ENCODE assay signal across 10 mouse cellular contexts in the genomic region with DNA sequence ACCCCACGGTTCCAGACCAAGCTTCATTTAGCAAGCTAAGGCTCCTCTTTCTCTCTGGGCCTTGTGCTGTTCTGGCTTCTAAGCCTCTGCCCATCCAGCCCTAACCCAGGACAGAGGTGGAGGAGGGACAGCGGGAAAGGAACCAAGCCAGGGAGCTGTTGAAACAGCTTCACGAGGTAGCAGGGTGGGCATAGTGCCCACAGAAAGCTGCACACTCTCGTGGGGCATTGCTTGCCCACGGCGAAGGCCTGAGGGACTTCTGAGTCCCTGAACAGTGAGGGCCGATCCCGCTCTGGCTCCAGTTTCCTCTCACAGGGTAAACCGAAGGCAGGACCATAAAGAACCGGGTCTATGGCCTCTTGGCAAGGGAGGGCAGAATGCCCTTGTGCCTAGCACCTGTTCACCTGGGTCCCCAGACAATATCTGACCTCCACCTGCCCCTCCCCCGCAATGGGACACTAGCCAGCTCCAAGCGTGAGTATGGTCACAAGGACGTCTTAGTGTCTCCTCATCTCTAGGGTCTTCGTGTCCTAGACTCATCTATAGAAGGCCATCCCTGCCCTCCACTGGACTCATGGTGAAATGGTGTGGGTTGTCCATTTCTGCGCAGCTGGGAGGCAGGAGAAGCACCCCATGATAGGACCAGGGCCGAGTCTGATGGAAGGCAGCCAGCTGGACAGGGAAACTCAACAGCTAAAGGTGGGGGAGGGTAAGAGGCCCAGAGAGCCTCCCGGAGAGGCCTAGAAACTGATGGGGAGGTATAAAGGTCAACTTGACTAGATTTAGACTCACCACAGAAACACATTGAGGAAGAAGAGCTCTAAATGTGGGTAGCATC.
DNase-seq lines count a peak whose midpoint lies in the region; ATAC-seq and TF ChIP-seq lines count a peak whose summit lies in the region.
"Had no signal": no experiment of that assay in that cellular context is flagged by ENCODE, and none has a peak within 500 bp of the region (broad histone marks: within the 10 kb centered on the region; RNA-seq: fewer than 3 reads in every experiment).

No protein-coding gene starts in this region.

- H3K4me3 ChIP-seq in hindbrain, postnatal 0 days (ENCODE audit: low read length), result no peak overlapping the region
- no peak overlapping the region for H3K4me3 ChIP-seq in hindbrain, embryonic 11.5 days (ENCODE audit: low read depth, low read length)
- no peak overlapping the region for H3K4me3 ChIP-seq in CH12.LX (replicated peaks in 1 of 3; ENCODE audit: low read depth in 2 of 3, low read length in 2 of 3, poor library complexity in 1 of 3)
- no peak overlapping the region for H3K4me3 ChIP-seq in heart, adult 2 months
- H3K4me3 ChIP-seq in kidney, postnatal 0 days (replicated peaks; ENCODE audit: low read depth, low read length), result no peak overlapping the region
- no peak overlapping the region for H3K4me3 ChIP-seq in midbrain, embryonic 16.5 days (ENCODE audit: low read depth, low read length)
- H3K4me3 ChIP-seq in thymus, adult 2 months (ENCODE audit: control insufficient read depth, insufficient read depth, low read length), result no peak overlapping the region

- H3K4me2 ChIP-seq in hindbrain, postnatal 0 days (ENCODE audit: low read depth, low read length), result no peak overlapping the region
- no peak overlapping the region for H3K4me2 ChIP-seq in hindbrain, embryonic 11.5 days (replicated peaks; ENCODE audit: low read depth, low read length)
- H3K4me2 ChIP-seq in CH12.LX (ENCODE audit: insufficient read depth, low read depth, poor library complexity, severe bottlenecking), result no peak overlapping the region
- H3K4me2 ChIP-seq in kidney, postnatal 0 days (ENCODE audit: low read length), result no peak overlapping the region
- no peak overlapping the region for H3K4me2 ChIP-seq in midbrain, embryonic 16.5 days (ENCODE audit: low read length)

- H3K27ac ChIP-seq in hindbrain, postnatal 0 days, result no peak overlapping the region
- H3K27ac ChIP-seq in hindbrain, embryonic 11.5 days (ENCODE audit: low read depth, low read length), result no peak overlapping the region
- peak overlapping the region; percentile 27; the same call in 1 of the 2 replicates for H3K27ac ChIP-seq in CH12.LX (ENCODE audit: insufficient read depth, low read depth)
- no peak overlapping the region for H3K27ac ChIP-seq in heart, adult 2 months
- H3K27ac ChIP-seq in kidney, postnatal 0 days, result no peak overlapping the region
- H3K27ac ChIP-seq in midbrain, embryonic 16.5 days (ENCODE audit: low read length), result no peak overlapping the region
- no peak overlapping the region for H3K27ac ChIP-seq in thymus, adult 2 months (ENCODE audit: control insufficient read depth, insufficient read depth, low read length)

- no peaks in the 10 kb centered on the region for H3K27me3 ChIP-seq in hindbrain, postnatal 0 days (ENCODE audit: insufficient read depth, low read length)
- H3K27me3 ChIP-seq in hindbrain, embryonic 11.5 days (ENCODE audit: control insufficient read depth, insufficient read depth, low read length), result no peaks in the 10 kb centered on the region
- no peaks in the 10 kb centered on the region for H3K27me3 ChIP-seq in CH12.LX (replicated peaks)
- H3K27me3 ChIP-seq in heart, adult 2 months (ENCODE audit: control insufficient read depth, insufficient read depth, low read length), result no peaks in the 10 kb centered on the region
- H3K27me3 ChIP-seq in kidney, postnatal 0 days (ENCODE audit: insufficient read depth, low read length), result no peaks in the 10 kb centered on the region
- no peaks in the 10 kb centered on the region for H3K27me3 ChIP-seq in midbrain, embryonic 16.5 days (ENCODE audit: control insufficient read depth, insufficient read depth, low read depth, low read length)
- no peaks in the 10 kb centered on the region for H3K27me3 ChIP-seq in thymus, adult 2 months (ENCODE audit: control insufficient read depth, insufficient read depth, low read length)

- H3K9me3 ChIP-seq in hindbrain, postnatal 0 days (ENCODE audit: low read length), result no peaks in the 10 kb centered on the region
- H3K9me3 ChIP-seq in hindbrain, embryonic 11.5 days (ENCODE audit: control insufficient read depth, low read length), result no peaks in the 10 kb centered on the region
- no peaks in the 10 kb centered on the region for H3K9me3 ChIP-seq in CH12.LX (replicated peaks; ENCODE audit: low read length)
- no peaks in the 10 kb centered on the region for H3K9me3 ChIP-seq in kidney, postnatal 0 days (replicated peaks; ENCODE audit: low read length)
- no peaks in the 10 kb centered on the region for H3K9me3 ChIP-seq in midbrain, embryonic 16.5 days (replicated peaks; ENCODE audit: control insufficient read depth, low read length, poor library complexity, severe bottlenecking)

- intact Hi-C loops in heart, adult 2 months (cut with DNase I), result no loop called here

- H3K36me3 ChIP-seq in hindbrain, postnatal 0 days (ENCODE audit: insufficient read depth, low read length), result no peaks in the 10 kb centered on the region
- no peaks in the 10 kb centered on the region for H3K36me3 ChIP-seq in hindbrain, embryonic 11.5 days (ENCODE audit: control insufficient read depth, insufficient read depth, low read length)
- H3K36me3 ChIP-seq in CH12.LX (replicated peaks in 1 of 2; ENCODE audit: control insufficient read depth in 1 of 2, insufficient read depth in 1 of 2, low read length in 1 of 2), result no peaks in the 10 kb centered on the region
- no peaks in the 10 kb centered on the region for H3K36me3 ChIP-seq in heart, adult 2 months (ENCODE audit: control insufficient read depth, insufficient read depth, low read length)
- no peaks in the 10 kb centered on the region for H3K36me3 ChIP-seq in kidney, postnatal 0 days (ENCODE audit: insufficient read depth, low read length)
- H3K36me3 ChIP-seq in midbrain, embryonic 16.5 days (ENCODE audit: control insufficient read depth, insufficient read depth, low read length), result no peaks in the 10 kb centered on the region
- H3K36me3 ChIP-seq in thymus, adult 2 months (ENCODE audit: control insufficient read depth, insufficient read depth, low read length), result no peaks in the 10 kb centered on the region

- peaks cover 11% of the 10 kb centered on the region; the same call in 1 of the 2 replicates for H3K4me1 ChIP-seq in hindbrain, postnatal 0 days (ENCODE audit: insufficient read depth, low read length)
- H3K4me1 ChIP-seq in hindbrain, embryonic 11.5 days (replicated peaks; ENCODE audit: control insufficient read depth, insufficient read depth, low read length), result peaks cover 3% of the 10 kb centered on the region
- peaks cover 57 to 94% of the 10 kb centered on the region in 2 experiments for H3K4me1 ChIP-seq in CH12.LX (ENCODE audit: control insufficient read depth in 1 of 2, insufficient read depth in 2 of 2)
- peaks cover 6% of the 10 kb centered on the region for H3K4me1 ChIP-seq in heart, adult 2 months (ENCODE audit: control insufficient read depth, insufficient read depth, low read length)
- no peaks in the 10 kb centered on the region for H3K4me1 ChIP-seq in kidney, postnatal 0 days (replicated peaks; ENCODE audit: insufficient read depth, low read length)
- H3K4me1 ChIP-seq in midbrain, embryonic 16.5 days (ENCODE audit: control insufficient read depth, insufficient read depth, low read length), result peaks cover 12% of the 10 kb centered on the region
- H3K4me1 ChIP-seq in thymus, adult 2 months (replicated peaks; ENCODE audit: control insufficient read depth, insufficient read depth, low read length), result peaks cover 39% of the 10 kb centered on the region

- 73% methylated on average over 17 of the region's 17 CpGs for WGBS in hindbrain, postnatal 0 days
- 84% methylated on average over 17 of the region's 17 CpGs for WGBS in hindbrain, embryonic 11.5 days
- WGBS in heart, adult 2 months, result 48% methylated on average over 17 of the region's 17 CpGs
- 75% methylated on average over 17 of the region's 17 CpGs for WGBS in kidney, postnatal 0 days
- 83% methylated on average over 17 of the region's 17 CpGs for WGBS in midbrain, embryonic 16.5 days
- WGBS in thymus, adult 2 months, result 89% methylated on average over 17 of the region's 17 CpGs

- no peak for TF ChIP-seq EP300 in CH12.LX (IDR thresholded peaks at IDR 0.05; ENCODE audit: low read length)
- peak; percentile 50; the same call in 1 of the 2 replicates for TF ChIP-seq EP300 in heart, adult 2 months (IDR thresholded peaks at IDR 0.05; ENCODE audit: insufficient read depth, low read depth, low read length)

- H3K79me2 ChIP-seq in CH12.LX (replicated peaks; ENCODE audit: control insufficient read depth, extremely low read depth, insufficient read depth, poor library complexity, severe bottlenecking), result no peaks in the 10 kb centered on the region
- no peaks in the 10 kb centered on the region for H3K79me2 ChIP-seq in heart, adult 2 months (replicated peaks; ENCODE audit: control insufficient read depth, insufficient read depth, low read length)

- TF ChIP-seq RAD21 in CH12.LX (IDR thresholded peaks at IDR 0.05; ENCODE audit: low read depth, low read length), result peak; percentile 15

- TF ChIP-seq CTCF in hindbrain, postnatal 0 days (IDR thresholded peaks at IDR 0.05; ENCODE audit: low read depth), result no peak
- TF ChIP-seq CTCF in CH12.LX (conservative IDR thresholded peaks at IDR 0.05 in 1 of 2, IDR thresholded peaks at IDR 0.05 in 1 of 2; ENCODE audit: low read depth in 2 of 2, low read length in 2 of 2), result peak in 1 of 2 experiments; percentile 16; a peak in 1 of 4 replicates
- peak; percentile 42 for TF ChIP-seq CTCF in heart, adult 2 months (IDR thresholded peaks at IDR 0.05)
- TF ChIP-seq CTCF in kidney, postnatal 0 days (IDR thresholded peaks at IDR 0.05; ENCODE audit: low read depth), result peak; percentile 26; the same call in 1 of the 2 replicates
- no peak for TF ChIP-seq CTCF in thymus, adult 2 months (IDR thresholded peaks at IDR 0.05; ENCODE audit: borderline replicate concordance, control insufficient read depth, extremely low read depth, insufficient read depth, low read length, poor library complexity)

- no peak for TF ChIP-seq POLR2A in CH12.LX (IDR thresholded peaks at IDR 0.05; ENCODE audit: low read depth, low read length)
- no peak for TF ChIP-seq POLR2A in heart, adult 2 months (IDR thresholded peaks at IDR 0.05; ENCODE audit: insufficient read depth, low read depth, low read length)
- TF ChIP-seq POLR2A in thymus, adult 2 months (IDR thresholded peaks at IDR 0.05; ENCODE audit: control insufficient read depth, extremely low read depth, insufficient read depth, low read length, poor library complexity), result no peak

- ATAC-seq in hindbrain, postnatal 0 days, result no peak
- no peak for ATAC-seq in hindbrain, embryonic 11.5 days (ENCODE audit: low FRiP score)
- ATAC-seq in kidney, postnatal 0 days (replicated peaks; ENCODE audit: low FRiP score, low read depth), result no peak
- ATAC-seq in midbrain, embryonic 16.5 days, result no peak
- ATAC-seq: CD4-positive, CD25-positive, alpha-beta regulatory T cell, adult 4 months had no signal

- dilution Hi-C loops in CH12.LX (cut with MboI; ENCODE audit: extremely low pct_ligation_motif_present, extremely low pct_unique_long_range_greater_than_20kb, low sequenced_read_pairs), result no loop called here

- in situ Hi-C loops in CH12.LX (cut with MboI; ENCODE audit: low pct_ligation_motif_present, low pct_unique_long_range_greater_than_20kb, low sequenced_read_pairs), result no loop called here

- no peak overlapping the region for H3K9ac ChIP-seq in hindbrain, postnatal 0 days (replicated peaks; ENCODE audit: low read length)
- H3K9ac ChIP-seq in hindbrain, embryonic 11.5 days (ENCODE audit: low read depth, low read length), result no peak overlapping the region
- peak overlapping the region; percentile 46 for H3K9ac ChIP-seq in CH12.LX (ENCODE audit: insufficient read depth, low read depth)
- no peak overlapping the region for H3K9ac ChIP-seq in heart, adult 2 months (ENCODE audit: low read depth, low read length)
- H3K9ac ChIP-seq in kidney, postnatal 0 days (ENCODE audit: low read depth, low read length), result no peak overlapping the region
- H3K9ac ChIP-seq in midbrain, embryonic 16.5 days (ENCODE audit: low read depth, low read length), result no peak overlapping the region

- peak; percentile 6 for DNase-seq in hindbrain, postnatal 0 days (ENCODE audit: low spot score)
- no peak for DNase-seq in hindbrain, embryonic 11.5 days (ENCODE audit: low spot score)
- DNase-seq in CH12.LX (ENCODE audit: extremely low read depth), result no peak
- peak; percentile 57 to 72 for DNase-seq in heart, adult 2 months
- DNase-seq in kidney, postnatal 0 days (ENCODE audit: low spot score), result no peak
- DNase-seq in spleen, postnatal 14 days (ENCODE audit: low spot score in 2 of 2), result no peak
- DNase-seq in thymus, adult 2 months, result no peak
- DNase-seq: cerebellum, adult 2 months had no signal

Comparison
In these comparisons a context has a peak if more than half of its experiments do, and no peak if none do; other contexts are left out.
1. DNase-seq: peak in hindbrain, postnatal 0 days (single experiment) and heart, adult 2 months (2 of 2); none in hindbrain, embryonic 11.5 days (single experiment), CH12.LX (single experiment), kidney, postnatal 0 days (single experiment), spleen, postnatal 14 days (0 of 2) and thymus, adult 2 months (single experiment).
2. CTCF ChIP-seq: peak in heart, adult 2 months (single experiment) and kidney, postnatal 0 days (single experiment); none in hindbrain, postnatal 0 days (single experiment) and thymus, adult 2 months (single experiment).